Mouse (Mus musculus): ENCODE data around the gene Acaca. TPM values are rescaled to one million over a fixed set of nuclear protein-coding genes. Genes with fewer than 3 reads are reported as not detected.
A peak's percentile ranks its signal among the peaks of the same experiment; 100 is the strongest.

Gene Acaca
- polyA plus RNA-seq, 1 experiment from 2014 or later = 20.5 TPM

DNA sequence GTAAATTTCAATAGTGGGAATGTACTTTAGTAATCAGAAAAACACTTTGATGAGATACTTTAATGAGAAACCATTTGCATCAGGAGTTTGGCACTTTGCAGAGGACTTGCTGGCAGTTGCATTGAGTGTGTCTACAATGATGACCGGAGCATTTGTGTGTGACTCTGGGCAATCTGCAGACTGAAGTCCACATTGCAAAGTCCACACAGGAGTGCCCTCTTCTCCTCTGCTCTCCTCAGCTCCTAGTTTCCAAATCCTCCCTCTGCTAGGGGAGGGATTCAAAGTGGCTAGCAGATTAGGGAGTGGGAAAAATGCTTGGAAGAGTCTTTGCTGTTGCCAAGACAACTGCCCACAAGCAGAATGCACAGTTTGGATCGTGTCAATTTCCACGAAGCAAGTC is 16.6 kb downstream of the Acaca start:
- H3K4me1 ChIP-seq (ENCODE audit: insufficient read depth) = no peaks in the 10 kb centered on the region
- no peak overlapping the region for H3K9ac ChIP-seq
- no peak overlapping the region for H3K4me2 ChIP-seq
- no peaks in the 10 kb centered on the region for H3K36me3 ChIP-seq (ENCODE audit: insufficient read depth)
- H3K9me3 ChIP-seq (ENCODE audit: low read depth, low read length) = no peaks in the 10 kb centered on the region
- H3K4me3 ChIP-seq (ENCODE audit: low read depth, low read length) = no peak overlapping the region
- 63% methylated on average over 3 of the region's 3 CpGs for WGBS
- H3K27me3 ChIP-seq (ENCODE audit: insufficient read depth, low read length) = no peaks in the 10 kb centered on the region
- ATAC-seq (ENCODE audit: insufficient read depth) (no peak), DNase-seq (no peak)
- no peak for TF ChIP-seq CTCF (IDR thresholded peaks at IDR 0.05; ENCODE audit: low read depth)
- H3K27ac ChIP-seq (ENCODE audit: low read depth) = no peak overlapping the region

DNA sequence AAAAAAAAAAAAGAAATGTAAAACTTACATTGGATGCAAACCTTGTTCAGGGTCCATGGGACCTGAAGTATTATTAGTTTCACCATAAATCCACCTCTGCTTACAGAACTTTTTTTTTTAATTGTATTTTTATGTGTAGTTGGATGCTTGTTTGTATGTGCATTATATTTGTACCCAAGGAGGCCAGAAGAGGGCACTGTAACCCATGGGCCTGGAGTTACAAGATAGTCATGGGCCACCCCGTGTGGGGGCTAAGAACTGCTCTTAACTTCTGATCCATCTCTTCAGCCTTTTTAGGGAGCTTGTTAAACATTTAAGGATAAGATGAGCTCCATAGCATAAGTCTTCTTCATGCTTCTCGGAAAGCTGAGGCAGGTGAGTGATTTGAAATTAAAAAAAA is 21.4 kb downstream of the Acaca start:
- TF ChIP-seq CTCF (IDR thresholded peaks at IDR 0.05; ENCODE audit: low read depth) = no peak; the same call in 1 of the 2 replicates
- Histone ChIP-seq H3K9ac (no peak overlapping the region), H3K4me1 (ENCODE audit: insufficient read depth) (no peaks in the 10 kb centered on the region), H3K9me3 (ENCODE audit: low read depth, low read length) (no peaks in the 10 kb centered on the region), H3K4me2 (no peak overlapping the region), H3K27me3 (ENCODE audit: insufficient read depth, low read length) (no peaks in the 10 kb centered on the region), H3K36me3 (ENCODE audit: insufficient read depth) (no peaks in the 10 kb centered on the region), H3K27ac (ENCODE audit: low read depth) (no peak overlapping the region), H3K4me3 (ENCODE audit: low read depth, low read length) (no peak overlapping the region)
- WGBS = 65% methylated on average over 2 of the region's 2 CpGs
- DNase-seq (peak; percentile 8), ATAC-seq (ENCODE audit: insufficient read depth) (no peak)

DNA sequence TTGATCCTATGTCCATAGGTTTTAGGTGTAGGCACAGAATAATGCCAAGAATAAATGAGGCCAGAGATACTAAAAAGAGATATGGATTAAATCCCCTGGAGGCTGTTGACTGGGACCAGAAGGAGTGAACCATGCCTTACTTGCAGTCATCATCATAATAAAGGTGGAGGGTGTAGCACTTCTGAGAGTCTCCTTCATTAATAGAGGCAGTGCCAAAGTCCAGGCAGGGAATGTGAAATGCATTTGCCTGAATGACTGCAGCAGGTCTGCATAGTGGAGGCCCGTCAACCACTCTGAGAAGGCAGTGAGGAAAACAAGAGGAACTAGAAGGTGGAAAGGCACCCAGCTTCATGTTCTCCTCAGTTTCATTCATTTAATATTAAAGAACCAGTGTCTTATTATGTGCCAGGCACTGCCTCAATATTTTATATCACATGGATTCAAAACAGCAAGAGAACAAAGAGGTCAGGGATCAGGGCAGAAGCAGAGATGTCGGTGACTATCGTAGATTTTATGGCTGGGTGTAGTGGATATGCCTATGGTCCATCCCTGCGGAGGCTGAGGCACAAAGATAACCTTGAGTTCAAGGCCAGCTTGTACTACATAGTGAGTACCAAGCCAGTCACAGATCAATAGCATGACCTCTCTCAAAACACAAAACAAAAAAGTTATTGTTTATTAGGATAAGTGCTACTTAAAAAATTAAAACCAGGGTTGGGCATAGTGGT is 27.2 kb downstream of the Acaca start:
- Histone ChIP-seq H3K4me3 (ENCODE audit: low read depth, low read length) (no peak overlapping the region), H3K9ac (no peak overlapping the region), H3K27me3 (ENCODE audit: insufficient read depth, low read length) (no peaks in the 10 kb centered on the region), H3K9me3 (ENCODE audit: low read depth, low read length) (no peaks in the 10 kb centered on the region), H3K4me2 (no peak overlapping the region), H3K27ac (ENCODE audit: low read depth) (no peak overlapping the region), H3K36me3 (ENCODE audit: insufficient read depth) (no peaks in the 10 kb centered on the region), H3K4me1 (ENCODE audit: insufficient read depth) (no peaks in the 10 kb centered on the region)
- ATAC-seq (ENCODE audit: insufficient read depth) (no peak), DNase-seq (no peak)
- no peak for TF ChIP-seq CTCF (IDR thresholded peaks at IDR 0.05; ENCODE audit: low read depth)
- WGBS = 90% methylated on average over 4 of the region's 4 CpGs

DNA sequence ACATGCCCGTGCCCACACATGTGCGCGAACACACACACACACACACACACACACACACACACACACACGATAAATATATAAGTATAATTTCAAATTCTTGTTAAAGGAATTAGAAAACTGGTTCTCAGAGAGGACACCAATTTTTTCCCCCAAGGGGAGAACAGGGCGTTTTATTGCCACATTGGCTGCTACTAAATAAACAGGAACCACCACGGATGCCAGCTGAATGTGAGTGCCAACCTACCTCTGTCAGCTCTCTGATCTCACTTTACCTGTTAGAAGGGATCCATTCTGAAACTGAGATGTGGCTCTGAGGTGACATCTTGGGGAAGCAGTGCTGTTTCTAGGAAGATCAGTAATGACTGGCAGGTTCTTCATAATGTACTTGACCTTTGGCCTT is 34.7 kb downstream of the Acaca start:
- TF ChIP-seq CTCF (IDR thresholded peaks at IDR 0.05; ENCODE audit: low read depth) = no peak
- H3K27me3 ChIP-seq (ENCODE audit: insufficient read depth, low read length) = no peaks in the 10 kb centered on the region
- no peak overlapping the region for H3K4me2 ChIP-seq
- no peaks in the 10 kb centered on the region for H3K9me3 ChIP-seq (ENCODE audit: low read depth, low read length)
- H3K4me1 ChIP-seq (ENCODE audit: insufficient read depth) = no peaks in the 10 kb centered on the region
- H3K9ac ChIP-seq = no peak overlapping the region
- no peak overlapping the region for H3K4me3 ChIP-seq (ENCODE audit: low read depth, low read length)
- H3K27ac ChIP-seq (ENCODE audit: low read depth) = no peak overlapping the region
- 79% methylated on average over 6 of the region's 6 CpGs for WGBS
- DNase-seq = no peak
- no peak for ATAC-seq (ENCODE audit: insufficient read depth)
- H3K36me3 ChIP-seq (ENCODE audit: insufficient read depth) = no peaks in the 10 kb centered on the region

DNA sequence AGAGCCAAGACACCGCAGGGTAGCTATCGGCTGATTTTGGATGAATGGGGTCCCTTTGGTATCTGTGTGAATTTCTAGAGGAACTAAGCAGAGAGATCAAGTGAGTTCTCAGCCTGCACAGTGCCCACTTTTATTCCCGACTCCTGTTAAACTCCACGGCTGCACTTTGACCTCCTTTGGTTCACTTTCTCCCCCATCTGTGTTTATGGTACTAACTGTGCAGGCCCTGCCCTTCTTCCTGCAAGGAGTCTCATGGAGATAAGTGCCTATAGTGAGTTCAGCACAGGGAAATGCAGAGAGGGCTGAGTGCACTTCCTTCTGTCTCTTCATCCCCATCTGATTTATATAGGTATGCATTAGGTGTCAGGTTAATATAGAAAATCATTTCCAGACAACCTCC is 35.1 kb downstream of the Acaca start:
- no peak overlapping the region for H3K27ac ChIP-seq (ENCODE audit: low read depth)
- H3K9ac ChIP-seq = no peak overlapping the region
- no peak for ATAC-seq (ENCODE audit: insufficient read depth)
- H3K9me3 ChIP-seq (ENCODE audit: low read depth, low read length) = no peaks in the 10 kb centered on the region
- H3K4me1 ChIP-seq (ENCODE audit: insufficient read depth) = no peaks in the 10 kb centered on the region
- TF ChIP-seq CTCF (IDR thresholded peaks at IDR 0.05; ENCODE audit: low read depth) = no peak
- no peak overlapping the region for H3K4me2 ChIP-seq
- H3K27me3 ChIP-seq (ENCODE audit: insufficient read depth, low read length) = no peaks in the 10 kb centered on the region
- DNase-seq = no peak
- 66% methylated on average over 4 of the region's 4 CpGs for WGBS
- no peak overlapping the region for H3K4me3 ChIP-seq (ENCODE audit: low read depth, low read length)
- no peaks in the 10 kb centered on the region for H3K36me3 ChIP-seq (ENCODE audit: insufficient read depth)

DNA sequence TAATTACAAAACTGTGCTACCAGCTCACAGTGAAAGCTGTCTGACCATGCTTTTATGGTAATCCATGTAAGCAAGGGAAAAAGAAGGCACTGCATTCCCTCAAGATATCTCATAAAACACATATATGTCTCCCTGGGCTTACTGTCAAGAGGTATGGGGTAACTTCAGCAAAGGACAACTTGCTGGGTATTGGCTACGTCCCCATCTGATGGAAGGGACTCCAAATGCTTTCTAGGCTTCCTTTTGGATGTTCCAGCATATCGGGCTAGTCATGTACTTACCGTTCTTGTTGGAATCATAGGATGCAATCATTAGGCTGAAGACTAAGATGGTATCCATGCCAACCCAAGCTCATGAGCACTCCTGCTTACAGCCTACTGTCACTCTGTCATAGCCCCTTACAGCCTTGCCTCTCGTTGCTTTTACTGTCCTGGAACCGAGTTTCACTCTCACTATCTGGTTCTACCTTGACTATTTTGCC is 37.6 kb downstream of the Acaca start, which contains the start of gene Gm11437:
TSS of gene Gm11437 (minus strand) at position 431 of the 481 bp plus-strand sequence.
- no peak for ATAC-seq (ENCODE audit: insufficient read depth)
- Histone ChIP-seq H3K27ac (ENCODE audit: low read depth) (no peak within 1 kb of the TSS), H3K27me3 (ENCODE audit: insufficient read depth, low read length) (no peaks in the 10 kb centered on the region), H3K36me3 (ENCODE audit: insufficient read depth) (no peaks in the 10 kb centered on the region), H3K4me1 (ENCODE audit: insufficient read depth) (no peaks in the 10 kb centered on the region), H3K9me3 (ENCODE audit: low read depth, low read length) (no peaks in the 10 kb centered on the region), H3K4me3 (ENCODE audit: low read depth, low read length) (no peak within 1 kb of the TSS), H3K4me2 (no peak within 1 kb of the TSS), H3K9ac (no peak within 1 kb of the TSS)
- DNase-seq = no peak
- no peak for TF ChIP-seq CTCF (IDR thresholded peaks at IDR 0.05; ENCODE audit: low read depth)
- WGBS = 78% methylated on average over 5 of the region's 5 CpGs

DNA sequence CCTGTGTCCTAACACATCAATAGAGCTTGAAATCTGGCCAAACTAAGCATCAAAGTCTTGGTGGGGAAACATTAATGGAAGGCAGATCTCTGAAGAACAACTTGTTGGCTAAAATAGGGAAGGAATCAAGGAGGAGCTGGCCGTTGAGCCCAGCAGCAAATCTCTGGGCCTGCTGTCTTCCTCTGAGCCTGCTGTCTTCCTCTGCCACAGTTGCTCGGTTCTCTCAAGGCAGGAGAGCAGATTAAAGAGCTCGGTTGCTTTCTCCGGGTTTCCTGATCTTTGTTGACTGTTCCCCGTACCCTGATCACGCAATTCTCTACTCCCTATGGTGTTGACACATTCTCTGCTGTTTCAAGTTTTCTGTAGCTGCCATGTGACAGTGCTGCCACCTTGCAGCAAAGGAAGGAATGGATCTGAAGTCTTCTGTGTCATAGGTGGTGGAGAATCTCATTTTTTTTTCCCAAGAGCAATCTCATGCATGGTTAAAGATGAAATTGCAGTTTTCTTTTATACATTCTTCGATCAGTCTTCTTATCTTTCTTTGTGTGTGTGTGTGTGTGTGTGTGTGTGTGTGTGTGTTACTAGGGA is 39.3 kb downstream of the Acaca start:
- no peak overlapping the region for H3K27ac ChIP-seq (ENCODE audit: low read depth)
- peak; percentile 77 for TF ChIP-seq CTCF (IDR thresholded peaks at IDR 0.05; ENCODE audit: low read depth)
- H3K9ac ChIP-seq = no peak overlapping the region
- DNase-seq = peak; percentile 57
- no peaks in the 10 kb centered on the region for H3K27me3 ChIP-seq (ENCODE audit: insufficient read depth, low read length)
- WGBS = 23% methylated on average over 7 of the region's 7 CpGs
- no peak for ATAC-seq (ENCODE audit: insufficient read depth)
- no peak overlapping the region for H3K4me3 ChIP-seq (ENCODE audit: low read depth, low read length)
- H3K4me1 ChIP-seq (ENCODE audit: insufficient read depth) = no peaks in the 10 kb centered on the region
- no peaks in the 10 kb centered on the region for H3K9me3 ChIP-seq (ENCODE audit: low read depth, low read length)
- no peaks in the 10 kb centered on the region for H3K36me3 ChIP-seq (ENCODE audit: insufficient read depth)
- no peak overlapping the region for H3K4me2 ChIP-seq
